Mouse (Mus musculus) cortical plate, adult 2 months (tissue): ENCODE results near the gene Sf3a1.
A peak's percentile ranks its signal among the peaks of the same experiment; 100 is the strongest.

Experiments used
- CTCF ChIP-seq: fragments of 200-500 bp; IDR thresholded peaks from 2 replicates; pipeline ENCODE4 v1.5.1; 2011; ENCODE audit warnings: mild to moderate bottlenecking, control low read depth, low read length; ENCODE audit not compliant: insufficient read depth; ENCODE audit errors: extremely low read depth
- POLR2A ChIP-seq: fragments of 200-500 bp; IDR thresholded peaks from 2 replicates; pipeline ENCODE4 v1.6.1; 2011; ENCODE audit warnings: mild to moderate bottlenecking, low read length, control low read depth; ENCODE audit not compliant: insufficient read depth; ENCODE audit errors: extremely low read depth

DNA sequence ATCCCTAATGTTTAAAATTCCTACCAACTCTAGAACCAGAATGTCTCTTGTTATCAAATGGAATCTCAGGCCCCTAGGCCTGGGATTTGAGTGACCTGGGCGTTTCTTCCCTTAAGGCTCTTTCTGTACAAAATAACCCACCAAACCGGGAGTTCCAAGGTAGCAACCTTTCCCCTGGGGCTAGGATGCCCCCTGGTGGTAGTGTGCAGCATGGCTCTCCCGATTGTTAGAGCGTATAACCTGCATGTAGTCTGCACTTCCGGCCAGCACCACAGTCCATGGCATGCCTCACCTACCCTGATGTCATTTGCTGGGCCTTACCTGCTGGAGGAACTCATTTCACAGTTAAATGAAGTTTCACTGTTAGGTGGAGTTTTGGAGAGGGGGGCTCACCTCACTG lies 36.2 kb upstream of the Sf3a1 start:
- peak; percentile 80 for TF ChIP-seq CTCF
- TF ChIP-seq POLR2A, result no peak
